Mouse (Mus musculus) MEL-GATA-1-ER (cell line): ENCODE measurements around the gene Olfr330.
"Not testable (repeated sequence)": the region's sequence is repeated elsewhere in the genome, so short reads cannot be mapped to it uniquely, and the experiment has no call there.

Experiments used
- DNase-seq: peaks from one replicate; pipeline ENCODE4 v3.0.0-alpha.2; 2012; ENCODE audit warnings: low read depth; ENCODE audit errors: extremely low read depth

Olfr330 gene

DNA sequence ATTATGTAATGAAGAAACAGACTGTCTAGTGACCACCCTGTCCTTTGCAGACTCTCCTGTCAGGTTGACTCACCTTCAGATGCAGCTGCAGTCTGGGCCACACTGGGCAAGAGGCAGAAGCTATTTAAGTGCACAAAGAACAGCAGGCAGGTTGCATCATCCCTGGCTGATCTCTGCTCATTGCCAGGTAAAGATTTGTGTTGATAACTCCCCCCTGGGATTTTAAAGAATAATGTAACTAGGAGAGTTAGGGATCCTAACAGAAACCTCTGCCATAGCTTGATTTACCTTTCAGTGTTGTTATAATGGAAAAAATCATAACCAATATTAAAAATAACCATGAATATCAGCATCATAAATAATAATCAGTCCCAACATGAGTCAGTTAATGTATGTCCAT is at the start of gene Olfr330:
Olfr330 (minus strand) TSS at position 101 of the 400 bp plus-strand sequence.
- not testable (repeated sequence) for DNase-seq

DNA sequence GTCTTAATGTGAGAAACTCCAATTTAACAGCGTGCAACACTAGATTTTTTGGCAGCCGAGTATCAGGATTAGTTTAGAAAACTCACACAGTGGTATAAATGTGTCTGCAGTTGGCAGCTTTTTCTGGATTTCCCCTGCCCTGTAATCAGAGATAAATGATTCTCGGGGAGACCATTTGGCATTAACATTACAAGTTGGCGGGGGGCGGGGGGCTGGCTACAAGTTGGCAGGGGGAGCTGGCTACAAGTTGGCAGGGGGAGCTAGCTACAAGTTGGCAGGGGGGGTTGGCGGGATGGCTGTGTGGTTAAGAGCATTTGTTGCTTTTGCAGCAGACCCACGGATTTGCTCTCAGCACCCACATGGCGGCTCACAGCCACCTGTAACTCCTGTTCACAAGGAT is 44.0 kb upstream of the Olfr330 start:
- DNase-seq = no peak

DNA sequence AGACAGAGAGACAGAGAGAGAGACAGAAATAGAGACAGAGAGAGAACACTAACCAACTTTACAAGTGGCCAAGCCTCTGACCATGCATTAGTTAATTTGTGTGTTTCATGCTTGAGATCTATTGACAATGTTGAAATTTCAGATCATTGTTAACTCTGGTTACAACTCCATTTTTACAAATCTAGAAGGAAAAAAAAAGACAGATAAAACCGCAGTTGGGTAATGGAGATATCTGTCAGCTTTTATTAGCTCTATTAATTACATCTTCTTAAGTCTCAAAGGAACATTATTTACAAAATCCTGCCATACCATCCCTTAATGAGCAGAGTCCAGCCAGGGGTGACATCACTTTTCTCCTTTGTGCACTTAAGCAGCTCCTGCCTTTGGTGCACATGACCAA is 42.8 kb upstream of the Olfr330 start, which contains the start of gene Olfr325:
Olfr325 (plus strand) TSS at position 301 of the 400 bp plus-strand sequence.
- DNase-seq = no peak

DNA sequence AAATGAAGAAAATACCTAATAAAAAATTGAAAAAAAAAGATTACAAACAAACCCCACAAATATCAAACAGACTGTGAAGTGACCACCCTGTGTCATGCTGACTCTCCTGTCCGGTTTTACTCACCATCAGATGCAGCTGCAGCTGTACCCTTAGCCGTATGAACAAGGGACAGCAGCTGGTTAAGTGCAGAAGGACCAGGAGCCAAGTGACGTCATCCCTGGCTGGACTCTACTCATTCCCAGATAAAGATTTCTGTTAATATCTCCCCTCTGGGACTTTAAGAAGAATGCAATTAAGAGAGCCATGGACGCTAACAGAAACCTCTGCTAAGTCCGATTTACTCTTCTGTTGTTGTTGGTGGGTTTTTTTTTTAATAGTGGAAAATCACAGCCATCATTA is 35.8 kb upstream of the Olfr330 start, which contains the start of gene Olfr224:
Olfr224 (minus strand) TSS at position 149 of the 400 bp plus-strand sequence.
- no peak for DNase-seq

DNA sequence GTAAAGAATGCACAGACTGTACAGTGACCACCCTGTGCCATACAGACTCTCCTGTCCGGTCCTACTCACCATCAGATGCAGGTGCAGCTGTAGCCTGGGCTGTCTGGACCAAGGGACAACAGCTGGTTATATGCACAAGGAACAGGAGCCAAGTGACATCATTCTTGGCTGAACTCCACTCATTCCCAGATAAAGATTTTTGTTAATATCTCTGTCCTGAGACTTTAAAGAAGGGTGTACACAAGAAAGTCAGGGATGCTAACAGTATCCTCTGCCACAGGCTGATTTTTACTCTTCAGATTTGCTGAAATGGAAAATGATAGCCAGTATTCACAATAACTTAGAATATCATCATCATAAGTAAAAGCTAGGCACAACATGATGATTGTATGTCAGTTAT is 20.9 kb upstream of the Olfr330 start, which contains the start of gene Olfr328:
Olfr328 (minus strand) TSS at position 101 of the 400 bp plus-strand sequence.
- no peak for DNase-seq

DNA sequence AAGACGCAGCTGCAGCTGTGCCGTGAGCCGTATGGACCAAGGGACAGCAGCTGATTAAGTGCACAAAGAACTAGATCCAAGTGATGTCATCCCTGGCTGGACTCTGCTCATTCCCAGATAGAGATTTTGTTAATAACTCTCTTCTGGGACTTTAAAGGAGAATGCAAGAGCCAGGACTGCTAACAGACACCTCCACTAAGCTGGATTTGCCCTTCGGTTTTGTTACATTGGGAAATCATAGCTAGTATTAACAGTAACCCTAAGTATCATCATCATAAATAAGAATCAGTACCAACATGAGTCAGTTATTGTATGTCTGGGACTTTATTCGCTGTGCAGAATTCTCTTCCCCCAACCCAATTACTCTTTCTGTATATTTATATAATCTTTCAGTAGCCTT is 11.7 kb upstream of the Olfr330 start, which contains the start of gene Olfr329-ps:
Olfr329-ps (minus strand) TSS at position 101 of the 400 bp plus-strand sequence.
- DNase-seq = no peak

DNA sequence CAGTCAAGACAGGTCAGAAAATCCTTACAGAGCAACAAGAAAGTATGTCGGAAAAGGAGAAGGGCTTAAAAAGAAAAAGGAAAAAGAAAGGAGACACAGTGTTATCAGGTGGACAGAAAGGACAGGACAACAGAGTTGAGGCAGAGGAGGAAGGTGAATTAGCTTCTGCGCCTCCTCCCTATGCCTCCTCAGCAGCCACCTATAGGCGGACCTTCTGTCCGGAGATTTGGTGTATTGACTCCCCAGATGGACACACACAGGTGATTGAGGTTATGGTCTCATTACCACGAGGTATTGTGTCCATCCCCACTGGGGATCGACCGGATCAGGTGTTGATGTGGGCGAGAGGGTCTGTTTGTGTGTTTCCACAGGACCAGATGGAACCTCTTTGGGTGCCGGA is 14.9 kb downstream of the Olfr330 start:
- not testable (repeated sequence) for DNase-seq

DNA sequence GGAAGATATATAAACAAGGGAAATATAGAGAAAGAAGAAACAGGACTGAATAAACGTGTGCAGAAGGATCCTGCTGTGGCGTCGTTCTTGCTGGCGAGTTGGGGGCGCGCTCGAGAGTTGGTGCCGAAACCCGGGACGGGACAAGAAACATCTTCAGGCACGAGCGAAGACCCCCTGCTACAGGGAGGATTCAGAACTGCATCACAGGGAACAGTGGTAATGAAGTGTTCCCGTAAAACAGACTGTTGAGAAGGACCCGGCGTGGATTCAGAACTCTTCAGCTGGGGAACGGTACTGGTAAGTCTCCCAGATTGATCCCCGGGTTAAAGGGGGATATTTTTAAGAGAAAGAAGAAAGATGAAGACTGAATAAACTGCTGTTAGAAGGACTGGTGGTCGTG is 15.7 kb downstream of the Olfr330 start:
- DNase-seq = not testable (repeated sequence)

DNA sequence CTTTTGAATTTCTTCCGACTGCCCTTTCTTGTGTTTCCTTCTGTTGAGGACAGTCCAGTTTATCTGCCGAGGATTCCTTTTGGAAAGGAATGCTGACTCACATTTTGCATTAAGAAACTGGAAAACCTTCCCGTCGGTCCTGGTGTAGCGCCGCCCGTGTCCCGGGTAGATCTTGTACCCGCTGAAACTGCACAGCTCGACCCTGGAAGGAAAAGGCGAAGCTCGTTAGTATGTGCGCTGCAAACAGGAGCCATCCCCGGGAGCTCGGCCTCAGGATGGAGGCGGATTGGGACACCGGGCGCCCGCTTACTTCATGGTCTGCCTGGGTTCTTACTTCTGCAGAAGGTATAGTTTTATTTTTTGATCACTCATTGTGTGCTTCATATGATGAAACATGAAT is 25.6 kb downstream of the Olfr330 start:
- not testable (repeated sequence) for DNase-seq

DNA sequence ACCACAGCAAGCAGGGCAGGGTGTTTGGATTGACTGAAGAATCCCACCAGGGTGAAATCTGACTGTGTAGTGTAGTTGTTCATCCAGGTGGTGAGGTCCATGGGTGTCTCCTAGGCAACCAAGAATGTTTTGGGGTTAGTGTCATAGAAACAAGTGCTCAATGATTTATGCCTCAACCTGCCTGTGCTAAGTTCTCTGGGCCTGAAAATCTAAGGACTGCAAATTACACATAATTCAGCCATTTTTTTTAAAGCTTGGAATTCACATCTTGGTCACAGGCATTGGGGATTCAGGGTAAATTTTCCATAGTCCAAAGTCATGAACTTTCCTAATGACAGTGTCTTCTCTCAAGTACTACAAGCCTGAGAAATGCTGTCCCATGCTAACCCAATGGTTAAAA is 32.2 kb downstream of the Olfr330 start, which contains the start of gene Olfr331:
Olfr331 (minus strand) TSS at position 101 of the 400 bp plus-strand sequence.
- DNase-seq = not testable (repeated sequence)

DNA sequence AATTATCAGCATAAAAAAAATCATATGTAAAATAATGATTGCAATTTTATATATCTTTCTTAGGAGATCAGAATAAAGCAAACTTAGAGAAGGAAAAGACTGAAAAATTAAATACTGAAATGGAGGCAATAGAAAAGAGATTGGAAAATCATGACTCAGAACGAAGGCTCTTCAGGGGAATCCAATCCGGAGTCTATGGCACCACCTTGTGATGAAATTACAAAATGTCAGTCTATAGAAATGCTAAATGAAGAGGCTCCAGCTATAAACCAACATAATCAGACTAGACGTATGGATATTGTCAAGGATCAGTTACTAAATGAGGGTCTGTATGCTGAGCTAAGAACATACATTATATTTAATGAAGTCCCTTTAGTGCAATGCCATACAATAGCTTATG is 35.3 kb downstream of the Olfr330 start:
- no peak for DNase-seq

DNA sequence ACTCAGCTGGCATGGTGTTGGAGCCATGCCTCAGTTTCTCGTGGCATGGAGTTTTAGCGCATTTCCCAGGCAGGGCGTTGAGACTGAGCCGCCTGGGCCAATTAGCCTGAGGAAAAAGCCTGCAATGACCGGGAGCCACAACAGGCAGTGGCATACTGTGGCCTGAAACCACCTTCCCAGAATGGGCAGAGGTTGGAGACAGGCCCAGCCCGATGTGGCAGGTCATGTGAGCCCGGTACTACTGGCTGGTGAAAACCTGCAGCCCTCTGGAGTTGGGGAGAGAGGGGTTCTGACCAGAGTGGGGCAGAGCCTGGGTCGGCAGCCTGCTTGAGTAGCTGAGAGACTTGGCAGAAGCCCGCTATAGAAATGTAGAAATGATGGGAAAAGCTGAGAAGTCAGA is 35.9 kb downstream of the Olfr330 start:
- no peak for DNase-seq

DNA sequence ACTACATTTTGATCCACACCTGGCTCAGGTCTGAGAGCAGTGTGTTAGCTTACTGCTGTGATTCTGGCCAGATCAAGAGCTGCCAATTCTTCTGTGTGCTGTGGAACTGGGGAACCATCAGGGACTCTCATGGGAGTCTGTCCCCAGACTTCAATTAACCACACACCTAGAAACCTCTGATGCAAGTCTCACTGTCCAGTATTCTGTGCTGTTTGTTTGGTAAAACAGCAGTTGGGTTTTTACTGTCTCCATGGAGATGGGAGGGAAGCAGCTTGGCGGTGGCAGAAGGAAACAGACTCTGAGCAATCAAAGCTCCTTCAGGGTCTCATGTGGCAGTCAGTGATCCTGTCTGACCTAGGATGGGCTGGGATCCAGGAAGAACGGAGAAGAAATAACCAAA is 42.2 kb downstream of the Olfr330 start, which contains the start of gene Olfr332:
Olfr332 (minus strand) TSS at position 101 of the 400 bp plus-strand sequence.
- no peak for DNase-seq
